Mouse (Mus musculus): ENCODE measurements around the gene Ctsh. TPM values are rescaled to one million over a fixed set of nuclear protein-coding genes. Genes with fewer than 3 reads are reported as not detected.
A peak's percentile ranks its signal among the peaks of the same experiment; 100 is the strongest.

Gene Ctsh
- polyA plus RNA-seq, 1 experiment from 2014 or later = 5.0 TPM

DNA sequence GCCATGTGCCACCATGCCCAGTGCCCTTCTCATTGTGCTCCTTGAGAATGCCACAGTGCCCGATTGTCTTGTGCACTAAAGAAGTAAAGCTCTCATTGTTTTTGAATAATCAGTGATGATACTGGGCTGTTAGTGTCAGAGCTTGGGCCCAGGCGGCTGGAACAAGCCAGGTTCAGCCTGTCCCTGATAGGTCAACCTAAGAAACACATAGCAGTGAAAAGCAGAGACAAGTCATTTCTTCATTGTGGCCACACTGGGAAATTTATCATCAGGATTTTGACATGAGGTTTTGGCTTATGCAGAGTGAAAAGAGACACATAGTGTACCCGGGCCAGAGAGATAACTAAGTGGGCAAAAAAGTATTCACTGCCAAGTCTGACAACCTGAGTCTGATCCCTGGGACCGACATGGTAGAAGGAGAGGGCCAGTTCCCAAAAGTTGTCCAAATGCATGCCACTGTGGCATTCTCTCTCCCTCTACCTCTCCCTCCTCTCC lies 68.3 kb downstream of the Ctsh start:
- DNase-seq (ENCODE audit: low spot score) = no peak
- H3K27me3 ChIP-seq (replicated peaks; ENCODE audit: low read depth, poor library complexity, severe bottlenecking) = no peaks in the 10 kb centered on the region
- peaks cover 12% of the 10 kb centered on the region for H3K4me1 ChIP-seq
- no peak overlapping the region for H3K4me3 ChIP-seq
- WGBS = 73% methylated on average over 4 of the region's 4 CpGs
- no peak overlapping the region for H3K27ac ChIP-seq (replicated peaks)
- no peaks in the 10 kb centered on the region for H3K9me3 ChIP-seq
- no peaks in the 10 kb centered on the region for H3K36me3 ChIP-seq (replicated peaks)

DNA sequence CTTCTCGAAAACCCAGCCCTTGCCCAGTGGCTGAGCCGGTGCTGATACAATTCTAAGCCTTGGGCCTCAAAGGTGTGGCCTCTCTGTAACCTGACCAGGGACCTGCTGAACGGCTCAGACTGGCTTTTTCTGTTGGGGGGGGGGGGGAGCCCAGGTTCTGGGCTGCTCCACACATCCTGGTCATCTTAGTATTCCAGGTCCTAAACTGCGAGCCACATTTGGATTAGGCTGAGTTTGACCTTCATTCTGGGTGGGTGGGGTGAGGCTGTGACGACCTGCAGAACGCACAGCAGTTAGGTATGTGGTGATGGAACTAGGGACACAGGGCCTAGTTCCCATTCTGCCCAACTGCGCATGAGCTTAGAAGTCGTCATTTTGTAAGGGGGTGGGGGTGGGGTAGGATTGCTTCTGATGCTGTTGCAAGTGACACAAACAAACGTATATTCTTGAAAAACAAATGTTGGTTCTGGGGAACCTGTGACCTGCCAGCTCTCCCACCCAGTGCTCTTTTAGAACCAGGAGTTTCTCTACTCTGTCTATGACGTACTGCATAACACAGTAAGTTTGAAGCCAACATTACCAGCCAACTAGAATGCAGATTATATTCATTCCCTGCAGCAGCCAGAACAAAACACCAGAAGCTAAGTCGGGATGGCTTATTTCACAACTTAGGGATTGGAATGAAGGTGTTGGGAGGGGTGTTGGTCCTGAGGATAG lies 70.4 kb downstream of the Ctsh start:
- Histone ChIP-seq H3K9me3 (no peaks in the 10 kb centered on the region), H3K36me3 (replicated peaks) (no peaks in the 10 kb centered on the region), H3K27ac (replicated peaks) (no peak overlapping the region), H3K4me3 (no peak overlapping the region), H3K27me3 (replicated peaks; ENCODE audit: low read depth, poor library complexity, severe bottlenecking) (no peaks in the 10 kb centered on the region), H3K4me1 (peaks cover 12% of the 10 kb centered on the region)
- 37% methylated on average over 11 of the region's 11 CpGs for WGBS
- DNase-seq (ENCODE audit: low spot score) = peak; percentile 28

- WGBS = 41% methylated on average over 8 of the region's 8 CpGs
- Histone ChIP-seq H3K4me1 (peaks cover 12% of the 10 kb centered on the region), H3K4me3 (no peak overlapping the region), H3K27me3 (replicated peaks; ENCODE audit: low read depth, poor library complexity, severe bottlenecking) (no peaks in the 10 kb centered on the region), H3K9me3 (no peaks in the 10 kb centered on the region), H3K27ac (replicated peaks) (no peak overlapping the region), H3K36me3 (replicated peaks) (no peaks in the 10 kb centered on the region)
- DNase-seq (ENCODE audit: low spot score) = no peak
Observed at GRCm38 (mm10) chr9:90124873-90125245, 70.9 kb downstream of the Ctsh start.

Other genes with a start within 250 kb of the Ctsh start
- gene Rasgrf1, start 144.2 kb upstream of the Ctsh start, polyA plus RNA-seq (2016; fragmentation: Nextera tagmentation; extraction: Ambion mirVana) = 0.23 and 0.24 TPM in 2 replicates
- gene Morf4l1, start 60.6 kb downstream of the Ctsh start, polyA plus RNA-seq (2016; fragmentation: Nextera tagmentation; extraction: Ambion mirVana) = 515 and 519 TPM in 2 replicates
- 14.6 and 14.9 TPM in 2 replicates for gene Adamts7, start 108.9 kb downstream of the Ctsh start, polyA plus RNA-seq (2016; fragmentation: Nextera tagmentation; extraction: Ambion mirVana)
- gene Tbc1d2b, start 216.7 kb downstream of the Ctsh start, polyA plus RNA-seq (2016; fragmentation: Nextera tagmentation; extraction: Ambion mirVana) = 8.3 and 8.8 TPM in 2 replicates